Mouse (Mus musculus) liver, postnatal 0 days (tissue): Measurements from ENCODE around the gene Gm20929. TPM values are rescaled to one million over a fixed set of nuclear protein-coding genes. Genes with fewer than 3 reads are reported as not detected.
"Not testable (repeated sequence)": the region's sequence is repeated elsewhere in the genome, so short reads cannot be mapped to it uniquely, and the experiment has no call there.

Experiments
- ATAC-seq: fragments of 200-750 bp; cut with Nextera tagmentation; 2 replicates; pipeline ENCODE4 v1.8.0; 2017; ENCODE audit warnings: mild to moderate bottlenecking, moderate library complexity
- DNase-seq: peaks from one replicate; pipeline ENCODE4 v3.0.0-alpha.2; 2016
- H3K27ac ChIP-seq: fragments of 300-500 bp; sonication (generic); 2 replicates; pipeline ENCODE4 v1.5.1; 2014; ENCODE audit warnings: antibody characterized with exemption, moderate library complexity, mild to moderate bottlenecking, low read depth
- H3K27me3 ChIP-seq: fragments of 300-500 bp; sonication (generic); 2 replicates; pipeline ENCODE4 v1.6.1; 2014; ENCODE audit warnings: low read length, control low read depth, mixed read lengths; ENCODE audit not compliant: insufficient read depth
- H3K36me3 ChIP-seq: fragments of 300-500 bp; sonication (generic); replicated peaks from 2 replicates; pipeline ENCODE4 v1.6.1; 2014; ENCODE audit warnings: mild to moderate bottlenecking, control low read depth, low read length, moderate library complexity, mixed read lengths; ENCODE audit not compliant: insufficient read depth
- H3K4me1 ChIP-seq: fragments of 300-500 bp; sonication (generic); 2 replicates; pipeline ENCODE4 v1.6.1; 2014; ENCODE audit warnings: antibody characterized with exemption, mild to moderate bottlenecking, control low read depth; ENCODE audit not compliant: insufficient read depth
- H3K4me2 ChIP-seq: fragments of 300-500 bp; sonication (generic); 2 replicates; pipeline ENCODE4 v1.6.1; 2014; ENCODE audit warnings: low read depth, mild to moderate bottlenecking, low read length, moderate library complexity, mixed read lengths
- H3K4me3 ChIP-seq: fragments of 300-500 bp; sonication (generic); 2 replicates; pipeline ENCODE4 v1.5.1; 2014; ENCODE audit warnings: low read depth, low read length
- H3K9ac ChIP-seq: fragments of 300-500 bp; sonication (generic); replicated peaks from 2 replicates; pipeline ENCODE4 v1.6.1; 2014; ENCODE audit warnings: mild to moderate bottlenecking, moderate library complexity
- H3K9me3 ChIP-seq: fragments of 300-500 bp; sonication (generic); 2 replicates; pipeline ENCODE4 v1.6.1; 2016; ENCODE audit warnings: mild to moderate bottlenecking, control low read depth, low read length, mixed read lengths
- WGBS: fragments of 180-500 bp; shearing (Covaris S2); extraction: QIAGEN DNeasy Blood & Tissue Kit; methylation state at CpG from one replicate; pipeline ENCODE4 v1.1.7; 2014; ENCODE audit not compliant: insufficient replicate concordance; 5-methylcytosine and 5-hydroxymethylcytosine counted together
- polyA plus RNA-seq: library from polyadenylated mRNA; unstranded; fragments of >200 nt; fragmentation: Nextera tagmentation; extraction: Ambion mirVana; gene quantifications from 2 replicates; pipeline ENCODE4 v1.2.1, GENCODE M21; 2015

Gene Gm20929
- not detected in 2 replicates for polyA plus RNA-seq

GRCm38 (mm10) chrY:53843649-53844048, at the start of gene Gm20929:
Gm20929 (plus strand) TSS chrY:53843949.
- not testable (repeated sequence) for H3K9me3 ChIP-seq, H3K27me3 ChIP-seq, H3K9ac ChIP-seq, DNase-seq, H3K4me2 ChIP-seq, H3K4me3 ChIP-seq, ATAC-seq, H3K4me1 ChIP-seq, H3K36me3 ChIP-seq, H3K27ac ChIP-seq
- WGBS = no CpG with 5 or more reads among the region's 6 CpGs
